Mouse (Mus musculus) heart, embryonic 16.5 days (tissue): Measurements from ENCODE around the gene Fermt3. TPM values are rescaled to one million over a fixed set of nuclear protein-coding genes. Genes with fewer than 3 reads are reported as not detected.
A peak's percentile ranks its signal among the peaks of the same experiment; 100 is the strongest.

Source experiments
- ATAC-seq: fragments of 200-750 bp; cut with Nextera tagmentation; replicated peaks from 2 replicates; pipeline ENCODE4 v1.8.0; 2017; ENCODE audit warnings: moderate number of reproducible peaks; ENCODE audit not compliant: insufficient read depth, low FRiP score; ENCODE audit errors: extremely low read depth
- H3K27ac ChIP-seq: fragments of 300-500 bp; sonication (generic); 2 replicates; pipeline ENCODE4 v1.5.1; 2014; ENCODE audit warnings: mild to moderate bottlenecking, low read length, control low read depth, moderate library complexity
- H3K27me3 ChIP-seq: fragments of 300-500 bp; sonication (generic); 2 replicates; pipeline ENCODE4 v1.6.1; 2014; ENCODE audit warnings: low read length, mixed read lengths; ENCODE audit not compliant: control insufficient read depth, insufficient read depth
- H3K36me3 ChIP-seq: fragments of 300-500 bp; sonication (generic); 2 replicates; pipeline ENCODE4 v1.6.1; 2014; ENCODE audit not compliant: control insufficient read depth, insufficient read depth
- H3K4me1 ChIP-seq: fragments of 300-500 bp; sonication (generic); 2 replicates; pipeline ENCODE4 v1.6.1; 2014; ENCODE audit warnings: low read length, mixed read lengths; ENCODE audit not compliant: control insufficient read depth, insufficient read depth
- H3K4me2 ChIP-seq: fragments of 300-500 bp; sonication (generic); 2 replicates; pipeline ENCODE4 v1.6.1; 2014; ENCODE audit warnings: low read depth, mild to moderate bottlenecking, control low read depth, low read length
- H3K4me3 ChIP-seq: fragments of 300-500 bp; sonication (generic); 2 replicates; pipeline ENCODE4 v1.5.1; 2014; ENCODE audit warnings: mild to moderate bottlenecking, control low read depth, low read length
- H3K9ac ChIP-seq: fragments of 300-500 bp; sonication (generic); 2 replicates; pipeline ENCODE4 v1.6.1; 2014; ENCODE audit warnings: low read length, control low read depth
- H3K9me3 ChIP-seq: fragments of 300-500 bp; sonication (generic); replicated peaks from 2 replicates; pipeline ENCODE4 v1.6.1; 2016; ENCODE audit warnings: low read length; ENCODE audit not compliant: control insufficient read depth
- WGBS: fragments of 180-500 bp; shearing (Covaris S2); extraction: QIAGEN DNeasy Blood & Tissue Kit; methylation state at CpG from one replicate; pipeline ENCODE4 v1.1.7; 2014; 5-methylcytosine and 5-hydroxymethylcytosine counted together
- polyA plus RNA-seq: library from polyadenylated mRNA; unstranded; fragments of >200 nt; fragmentation: Nextera tagmentation; extraction: Ambion mirVana; gene quantifications from 2 replicates; pipeline ENCODE4 v1.2.1, GENCODE M21; 2015

The Fermt3 gene
- polyA plus RNA-seq, 1 experiment from 2014 or later: 24.7 TPM

- Histone ChIP-seq H3K4me3 (peak overlapping the region; percentile 86), H3K9ac (peak overlapping the region; percentile 89), H3K9me3 (no peaks in the 10 kb centered on the region), H3K27ac (peak overlapping the region; percentile 100), H3K27me3 (no peaks in the 10 kb centered on the region), H3K4me1 (peaks cover 43% of the 10 kb centered on the region), H3K36me3 (peaks cover 10% of the 10 kb centered on the region), H3K4me2 (peak overlapping the region; percentile 85)
- no peak for ATAC-seq
- WGBS: 5% methylated on average over 3 of the region's 3 CpGs
Observed at GRCm38 (mm10) chr19:6952712-6953037, 66.6 kb downstream of the Fermt3 start.

GRCm38 (mm10) chr19:6951994-6952711, 67.1 kb downstream of the Fermt3 start:
- peaks cover 43% of the 10 kb centered on the region for H3K4me1 ChIP-seq
- H3K4me2 ChIP-seq: peak overlapping the region; percentile 85
- peak overlapping the region; percentile 100 for H3K27ac ChIP-seq
- H3K36me3 ChIP-seq: peaks cover 10% of the 10 kb centered on the region
- WGBS: 2% methylated on average over 31 of the region's 31 CpGs
- peak overlapping the region; percentile 89 for H3K9ac ChIP-seq
- H3K9me3 ChIP-seq: no peaks in the 10 kb centered on the region
- no peaks in the 10 kb centered on the region for H3K27me3 ChIP-seq
- ATAC-seq: peak; percentile 56
- peak overlapping the region; percentile 86 for H3K4me3 ChIP-seq

- ATAC-seq: peak; percentile 79
- Histone ChIP-seq H3K27me3 (no peaks in the 10 kb centered on the region), H3K27ac (peak overlapping the region; percentile 100), H3K4me1 (peaks cover 41% of the 10 kb centered on the region), H3K36me3 (peaks cover 9% of the 10 kb centered on the region; the same call in 1 of the 2 replicates), H3K4me2 (peak overlapping the region; percentile 85), H3K9me3 (no peaks in the 10 kb centered on the region), H3K4me3 (peak overlapping the region; percentile 86), H3K9ac (peak overlapping the region; percentile 89)
- WGBS: under 1% methylated on average over 35 of the region's 35 CpGs
Observed at GRCm38 (mm10) chr19:6951381-6951968, 67.8 kb downstream of the Fermt3 start.

GRCm38 (mm10) chr19:6950613-6951153, 68.6 kb downstream of the Fermt3 start:
- Histone ChIP-seq H3K4me3 (peak overlapping the region; percentile 86), H3K27ac (peak overlapping the region; percentile 100), H3K27me3 (no peaks in the 10 kb centered on the region), H3K4me1 (peaks cover 37% of the 10 kb centered on the region), H3K9ac (peak overlapping the region; percentile 89), H3K36me3 (peaks cover 9% of the 10 kb centered on the region; the same call in 1 of the 2 replicates), H3K4me2 (peak overlapping the region; percentile 85), H3K9me3 (no peaks in the 10 kb centered on the region)
- ATAC-seq: peak; percentile 17; the same call in 1 of the 2 replicates
- under 1% methylated on average over 28 of the region's 28 CpGs for WGBS

- Histone ChIP-seq H3K36me3 (0 out of 2 replicates have a peak, but pooled peaks cover 4% of the 10 kb centered on the region), H3K9me3 (no peaks in the 10 kb centered on the region), H3K4me2 (peak overlapping the region; percentile 85), H3K4me1 (peaks cover 31% of the 10 kb centered on the region), H3K4me3 (peak overlapping the region; percentile 86), H3K27ac (no peak overlapping the region; the same call in 1 of the 2 replicates), H3K27me3 (no peaks in the 10 kb centered on the region), H3K9ac (peak overlapping the region; percentile 89)
- 56% methylated on average over 5 of the region's 5 CpGs for WGBS
- ATAC-seq: no peak
Observed at GRCm38 (mm10) chr19:6949951-6950350, 69.3 kb downstream of the Fermt3 start.

GRCm38 (mm10) chr19:6949532-6949931, 69.7 kb downstream of the Fermt3 start:
- H3K4me1 ChIP-seq: peaks cover 27% of the 10 kb centered on the region
- WGBS: 85% methylated on average over 5 of the region's 5 CpGs
- H3K27me3 ChIP-seq: no peaks in the 10 kb centered on the region
- no peak overlapping the region for H3K9ac ChIP-seq
- no peaks in the 10 kb centered on the region for H3K9me3 ChIP-seq
- H3K4me3 ChIP-seq: no peak overlapping the region
- H3K27ac ChIP-seq: no peak overlapping the region
- H3K36me3 ChIP-seq: 0 out of 2 replicates have a peak, but pooled peaks cover 2% of the 10 kb centered on the region
- no peak overlapping the region for H3K4me2 ChIP-seq
- no peak for ATAC-seq

Other genes starting within 250 kb of the Fermt3 start
- 20.0 and 20.5 TPM in 2 replicates for gene Rps6ka4, start 178.8 kb downstream of the Fermt3 start, polyA plus RNA-seq
- gene Ccdc88b, start 161.3 kb downstream of the Fermt3 start, polyA plus RNA-seq: 1.00 and 3.8 TPM in 2 replicates
- 80.0 and 93.0 TPM in 2 replicates for gene Trmt112, start 109.8 kb downstream of the Fermt3 start, polyA plus RNA-seq
- gene Prdx5, start 109.4 kb downstream of the Fermt3 start, polyA plus RNA-seq: 383 and 415 TPM in 2 replicates
- gene Esrra, start 97.7 kb downstream of the Fermt3 start, polyA plus RNA-seq: 43.4 and 48.2 TPM in 2 replicates
- gene Catsperz, start 94.1 kb downstream of the Fermt3 start, polyA plus RNA-seq: 2.8 and 3.9 TPM in 2 replicates
- gene Kcnk4, start 85.0 kb downstream of the Fermt3 start, polyA plus RNA-seq: 0.50 and 0.95 TPM in 2 replicates
- 58.4 and 59.2 TPM in 2 replicates for gene Bad, start 77.6 kb downstream of the Fermt3 start, polyA plus RNA-seq
- gene Gpr137, start 77.0 kb downstream of the Fermt3 start, polyA plus RNA-seq: 20.8 and 22.3 TPM in 2 replicates
- 68.9 and 104 TPM in 2 replicates for gene Ppp1r14b, start 44.5 kb downstream of the Fermt3 start, polyA plus RNA-seq
- gene Plcb3, start 43.0 kb downstream of the Fermt3 start, polyA plus RNA-seq: 16.8 and 21.1 TPM in 2 replicates
- 83.7 and 95.0 TPM in 2 replicates for gene Fkbp2, start 39.0 kb downstream of the Fermt3 start, polyA plus RNA-seq
- 123 and 171 TPM in 2 replicates for gene Vegfb, start 31.8 kb downstream of the Fermt3 start, polyA plus RNA-seq
- gene Dnajc4, start 26.9 kb downstream of the Fermt3 start, polyA plus RNA-seq: 40.3 and 44.1 TPM in 2 replicates
- 34.1 and 36.6 TPM in 2 replicates for gene Nudt22, start 23.4 kb downstream of the Fermt3 start, polyA plus RNA-seq
- 17.0 and 17.3 TPM in 2 replicates for gene Trpt1, start 23.3 kb downstream of the Fermt3 start, polyA plus RNA-seq
- 195 and 202 TPM in 2 replicates for gene Stip1, start 20.5 kb upstream of the Fermt3 start, polyA plus RNA-seq
- gene Macrod1, start 37.3 kb upstream of the Fermt3 start, polyA plus RNA-seq: 61.0 and 64.3 TPM in 2 replicates
- gene Flrt1, start 86.3 kb upstream of the Fermt3 start, polyA plus RNA-seq: 1.6 and 1.9 TPM in 2 replicates
- gene Otub1, start 186.8 kb upstream of the Fermt3 start, polyA plus RNA-seq: 140 and 141 TPM in 2 replicates
- 1,892 and 2,285 TPM in 2 replicates for gene Cox8a, start 198.1 kb upstream of the Fermt3 start, polyA plus RNA-seq
- 59.3 and 61.1 TPM in 2 replicates for gene Naa40, start 221.7 kb upstream of the Fermt3 start, polyA plus RNA-seq
- 11.9 and 18.0 TPM in 2 replicates for gene Rcor2, start 247.9 kb upstream of the Fermt3 start, polyA plus RNA-seq